Mouse (Mus musculus) cerebellum, adult 2 months (tissue): ENCODE results near the gene Defa25.
"Not testable (repeated sequence)": the region's sequence is repeated elsewhere in the genome, so short reads cannot be mapped to it uniquely, and the experiment has no call there.

Experiments used
- CTCF ChIP-seq: fragments of 200-500 bp; IDR thresholded peaks from 2 replicates; pipeline ENCODE4 v1.5.1; 2011; ENCODE audit warnings: low read depth, mild to moderate bottlenecking, control low read depth, low read length, moderate library complexity, borderline replicate concordance; ENCODE audit not compliant: insufficient read depth
- POLR2A ChIP-seq: fragments of 200-500 bp; IDR thresholded peaks from 2 replicates; pipeline ENCODE4 v1.6.1; 2011; ENCODE audit warnings: low read length, control low read depth, borderline replicate concordance; ENCODE audit not compliant: insufficient read depth

GRCm38 (mm10) chr8:21054747-21055146 is 29.5 kb upstream of the Defa25 start, which contains the start of gene Defa23:
- TF ChIP-seq CTCF, POLR2A: not testable (repeated sequence)
